In genomic region chr8:71711574-71711973, GRCm38 (mm10) we compare ENCODE assay signal across 22 mouse cellular contexts. TPM values are rescaled to one million over a fixed set of nuclear protein-coding genes. Genes with fewer than 3 reads are reported as not detected.
A peak's percentile ranks its signal among the peaks of the same experiment; 100 is the strongest.
DNase-seq lines count a peak whose midpoint lies in the region; ATAC-seq and TF ChIP-seq lines count a peak whose summit lies in the region.
"Had no signal": no experiment of that assay in that cellular context is flagged by ENCODE, and none has a peak within 500 bp of the region (broad histone marks: within the 10 kb centered on the region; RNA-seq: fewer than 3 reads in every experiment).

No protein-coding gene starts in this region.

- peak overlapping the region; percentile 64 for H3K27ac ChIP-seq in left cerebral cortex, adult 2 months
- H3K27ac ChIP-seq: embryonic facial prominence, embryonic 10.5 days; embryonic facial prominence, embryonic 12.5 days; forebrain, embryonic 13.5 days; forebrain, embryonic 15.5 days had no signal

- no peak for DNase-seq in frontal cortex, postnatal 25 days (ENCODE audit: low spot score in 2 of 2)
- DNase-seq in left cerebral cortex, adult 2 months (ENCODE audit: extremely low spot score in 1 of 2, low spot score in 2 of 2), result no peak
- no peak for DNase-seq in left cerebral cortex, postnatal 14 days (ENCODE audit: low spot score in 2 of 2)
- peak; percentile 78 for DNase-seq in brain, adult 2 months (ENCODE audit: low read depth, low spot score)
- no peak for DNase-seq in urinary bladder, postnatal 36 days (ENCODE audit: low spot score in 2 of 2)
- DNase-seq: adrenal gland, adult 8-10 months; adrenal gland, postnatal 14 days; adrenal gland, postnatal 36 days; B cell, adult 2 months; cerebellum, adult 11 months; cerebellum, adult 8-10 months; cerebellum, postnatal 14 days; cerebellum, postnatal 36 days; forebrain, postnatal 0 days had no signal

- no peak for TF ChIP-seq CTCF in left cerebral cortex, adult 2 months (IDR thresholded peaks at IDR 0.05)

- ATAC-seq in frontal cortex, adult (ENCODE audit: low TSS enrichment), result peak; percentile 44
- ATAC-seq: activated CD4-positive, CD25-positive, alpha-beta regulatory T cell, adult 4 months; CD4-positive, CD25-positive, alpha-beta regulatory T cell, adult 4 months; forebrain, embryonic 13.5 days; forebrain, embryonic 15.5 days; forebrain, postnatal 0 days; Patski had no signal

- intact Hi-C loops in left cerebral cortex, adult 2 months (cut with DNase I), result no loop called here
- intact Hi-C loops in left cerebral cortex, postnatal 14 days (cut with DNase I), result no loop called here

- H3K4me3 ChIP-seq in left cerebral cortex, adult 2 months, result no peak overlapping the region
- H3K4me3 ChIP-seq: embryonic facial prominence, embryonic 10.5 days; embryonic facial prominence, embryonic 12.5 days; forebrain, embryonic 13.5 days; forebrain, embryonic 15.5 days had no signal

RNA-seq across cellular contexts. Expression of gene B3gnt3, which starts 10.0 kb away (rescaled TPM):
- total RNA-seq in left cerebral cortex, adult 2 months (2021), result under 1 TPM; 0.68 to 0.79 TPM
- under 1 TPM; 0.44 to 0.49 TPM for total RNA-seq in left cerebral cortex, postnatal 14 days (2021)

RNA-seq across cellular contexts. Expression of gene Fcho1, which starts 13.9 kb away (rescaled TPM):
- 100 to 1,000 TPM; 184 TPM for total RNA-seq in left cerebral cortex, adult 2 months (2021)
- 100 to 1,000 TPM; 152 to 156 TPM for total RNA-seq in left cerebral cortex, postnatal 14 days (2021)

RNA-seq across cellular contexts. Expression of gene Insl3, which starts 22.6 kb away (rescaled TPM):
- total RNA-seq in left cerebral cortex, adult 2 months (2021), result 1 to 10 TPM; 1.2 to 4.7 TPM
- total RNA-seq in left cerebral cortex, postnatal 14 days (2021), result 1 to 10 TPM; 1.8 to 2.8 TPM

RNA-seq across cellular contexts. Expression of gene Jak3, which starts 35.5 kb away (rescaled TPM):
- total RNA-seq in left cerebral cortex, adult 2 months (2021), result 1 to 10 TPM; 5.5 to 5.8 TPM
- total RNA-seq in left cerebral cortex, postnatal 14 days (2021), result 1 to 10 TPM; 5.6 to 6.4 TPM

RNA-seq across cellular contexts. Expression of gene Unc13a, which starts 40.0 kb away (rescaled TPM):
- 100 to 1,000 TPM; 313 to 351 TPM for total RNA-seq in left cerebral cortex, adult 2 months (2021)
- total RNA-seq in left cerebral cortex, postnatal 14 days (2021), result 100 to 1,000 TPM; 299 to 337 TPM
